Mouse (Mus musculus) gastrocnemius, postnatal 36 days (tissue): ENCODE results near the gene Coro1c. TPM values are rescaled to one million over a fixed set of nuclear protein-coding genes. Genes with fewer than 3 reads are reported as not detected.

Experiments
- DNase-seq, 2 experiments: peaks; one replicate each; pipeline ENCODE4 v3.0.0; 2022
- intact Hi-C: fragments of 180-260 bp; cut with DNase I; formaldehyde crosslinking; loops from one replicate; pipeline ENCODE4 v1.15.1; 2025
- total RNA-seq, 2 experiments: library from RNA; stranded (reverse); gene quantifications; 2 replicates each; pipeline ENCODE4 v1.2.3; 2021

Coro1c gene
- total RNA-seq, 2 experiments from 2014 or later: 10.6 to 14.4 TPM

DNA sequence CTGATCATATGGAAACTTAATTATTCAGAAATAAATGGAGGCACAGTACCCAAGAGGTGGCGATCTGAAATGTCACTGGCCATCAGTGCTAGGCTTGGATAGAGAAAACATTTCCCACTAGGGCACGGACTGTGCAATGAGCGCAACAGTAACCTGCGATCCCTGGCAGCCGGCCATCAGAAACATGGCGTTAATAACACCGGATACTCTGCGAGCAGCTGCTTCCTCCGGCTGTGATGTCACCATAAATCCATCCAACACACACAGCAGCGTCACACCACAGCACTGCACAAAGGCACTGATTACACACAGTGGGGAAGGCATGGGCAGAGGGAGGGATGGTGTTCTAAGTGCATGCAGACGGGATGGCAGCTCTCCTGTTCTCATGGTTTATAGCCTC lies 39.4 kb downstream of the Coro1c start:
- intact Hi-C loops: no loop called here
- DNase-seq: peak; percentile 59

DNA sequence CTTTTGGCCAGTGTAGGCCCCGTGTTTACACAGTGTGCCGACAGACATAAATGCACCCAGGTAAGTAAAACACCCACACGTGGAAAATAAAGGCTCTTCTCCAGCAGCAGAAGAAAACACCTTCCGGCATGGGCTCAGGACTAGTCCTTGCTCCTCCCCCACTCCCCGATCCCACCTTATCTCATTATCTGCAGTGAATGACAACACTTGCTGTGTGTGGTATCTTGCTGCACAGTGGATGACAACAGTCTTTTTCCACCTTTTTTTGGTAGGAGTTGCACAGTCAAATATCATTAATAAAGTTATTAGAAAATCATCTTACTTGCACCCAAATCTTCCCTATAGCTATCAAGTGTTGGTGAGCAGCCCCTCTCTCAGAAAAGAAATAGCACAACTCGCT lies 43.6 kb downstream of the Coro1c start:
- DNase-seq: no peak
- intact Hi-C loops: no loop called here

DNA sequence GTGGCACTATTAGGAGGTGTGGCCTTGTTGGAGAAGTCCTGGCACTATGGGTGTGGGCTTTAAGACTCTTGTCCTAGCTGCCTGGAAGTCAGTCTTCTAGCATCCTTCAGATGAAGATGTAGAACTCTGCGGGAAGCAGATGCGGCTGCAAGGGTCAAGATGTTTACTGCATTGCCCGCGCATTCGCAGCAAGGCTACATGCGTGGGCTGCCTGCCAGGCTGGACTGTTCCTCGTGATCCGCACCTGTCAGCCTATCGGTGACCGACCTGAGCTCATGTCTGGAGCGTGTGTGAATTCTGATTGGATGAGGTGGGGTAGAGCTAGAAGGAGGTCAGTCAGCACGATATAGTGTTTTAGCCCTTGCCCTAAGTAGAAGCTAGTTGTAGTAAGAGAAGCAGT lies 44.6 kb downstream of the Coro1c start:
- no peak for DNase-seq
- intact Hi-C loops: no loop called here

GRCm38 (mm10) chr5:113862418-113862817 lies 46.1 kb downstream of the Coro1c start:
- DNase-seq: no peak
- intact Hi-C loops: no loop called here

DNA sequence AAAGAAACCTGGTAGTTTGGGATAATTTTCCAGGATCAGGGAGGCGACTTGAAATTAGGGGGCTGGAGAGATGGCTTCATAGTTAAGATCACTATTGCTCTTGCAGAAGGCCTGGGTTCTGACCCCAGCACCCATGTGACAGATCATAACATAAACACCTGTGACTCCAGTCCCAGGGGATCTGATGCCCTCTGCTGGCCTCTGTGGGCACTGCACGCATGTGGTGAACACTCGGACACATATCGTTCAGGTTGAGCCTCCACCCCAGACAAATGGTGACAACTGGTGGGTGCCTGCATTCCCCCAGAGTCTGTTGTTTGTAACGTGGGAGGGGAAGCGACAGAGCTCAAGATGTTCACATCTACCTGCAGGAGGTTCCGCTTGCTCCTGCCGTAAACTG lies 47.3 kb downstream of the Coro1c start:
- intact Hi-C loops: no loop called here
- no peak for DNase-seq

DNA sequence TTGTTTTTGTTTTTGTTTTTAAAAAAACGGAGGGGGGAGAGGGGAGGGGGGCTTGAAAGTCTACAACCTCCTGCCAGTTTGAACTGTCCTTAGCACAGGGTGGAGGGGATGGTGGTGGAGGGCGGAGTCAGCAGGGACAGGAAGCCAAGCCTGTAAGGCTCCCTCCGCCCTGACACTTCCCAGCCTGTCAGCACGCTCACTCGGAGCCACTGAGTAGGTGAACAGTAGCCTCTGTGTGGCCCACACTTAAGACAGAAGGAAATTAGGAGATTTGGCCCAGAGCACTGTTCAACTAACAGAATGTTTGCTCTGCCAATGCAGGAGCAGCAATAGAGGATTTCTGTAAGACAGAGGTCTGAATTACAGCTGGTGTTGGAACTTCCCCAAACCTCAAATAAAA lies 49.6 kb downstream of the Coro1c start:
- intact Hi-C loops: loop anchor here (5.0 kb wide), 1 partner anchor 48 kb away; the partner anchor contains the start of gene Coro1c
- DNase-seq: no peak

GRCm38 (mm10) chr5:113858550-113858949 lies 50.0 kb downstream of the Coro1c start:
- DNase-seq: no peak
- intact Hi-C loops: loop anchor here (5.0 kb wide), 1 partner anchor 49 kb away; the partner anchor contains the start of gene Coro1c

- no peak for DNase-seq
- intact Hi-C loops: loop anchor here (5.0 kb wide), 1 partner anchor 50 kb away; the partner anchor contains the start of gene Coro1c
Observed at GRCm38 (mm10) chr5:113857631-113858030, 50.9 kb downstream of the Coro1c start.

DNA sequence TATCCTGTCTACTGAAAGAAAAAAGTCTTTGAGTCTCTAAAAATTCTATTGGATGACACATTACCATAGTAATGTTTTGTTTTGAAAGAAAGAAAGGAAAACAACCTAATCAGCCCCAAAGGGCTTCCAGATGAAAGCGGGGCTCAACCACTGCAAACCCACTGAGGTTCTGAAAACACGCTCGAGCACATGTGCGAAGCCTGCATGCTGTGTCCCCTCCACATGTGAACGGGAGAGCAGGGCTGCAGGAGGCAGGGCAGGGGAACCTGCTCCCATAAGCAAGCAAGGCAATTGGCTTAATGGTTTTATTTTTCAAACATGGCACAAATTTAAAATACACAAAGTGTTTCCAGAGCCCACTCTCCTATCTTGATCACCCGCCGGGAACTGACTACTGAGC lies 51.9 kb downstream of the Coro1c start:
- intact Hi-C loops: loop anchor here (5.0 kb wide), 1 partner anchor 51 kb away; the partner anchor contains the start of gene Coro1c
- DNase-seq: no peak

DNA sequence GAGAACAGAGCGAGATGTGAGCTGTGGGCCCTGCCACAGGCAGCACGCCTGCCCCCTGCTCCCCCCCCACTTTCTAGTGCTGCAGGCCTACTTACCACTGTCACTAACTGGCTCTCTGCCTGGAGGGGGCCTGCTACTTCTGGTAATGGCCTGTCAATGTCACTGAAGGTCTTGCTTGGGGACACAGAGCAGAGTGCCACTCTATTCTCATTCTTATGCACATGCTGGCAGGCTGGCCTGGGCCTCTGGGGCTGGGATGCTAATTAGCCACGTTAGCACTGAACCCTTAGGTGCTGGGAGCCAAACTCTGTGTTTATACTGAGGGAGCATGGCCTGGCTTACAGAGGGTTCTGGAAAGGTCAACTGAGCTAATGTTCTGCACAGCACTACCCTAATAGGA lies 52.9 kb downstream of the Coro1c start:
- DNase-seq: no peak
- intact Hi-C loops: loop anchor here (5.0 kb wide), 1 partner anchor 52 kb away; the partner anchor contains the start of gene Coro1c

DNA sequence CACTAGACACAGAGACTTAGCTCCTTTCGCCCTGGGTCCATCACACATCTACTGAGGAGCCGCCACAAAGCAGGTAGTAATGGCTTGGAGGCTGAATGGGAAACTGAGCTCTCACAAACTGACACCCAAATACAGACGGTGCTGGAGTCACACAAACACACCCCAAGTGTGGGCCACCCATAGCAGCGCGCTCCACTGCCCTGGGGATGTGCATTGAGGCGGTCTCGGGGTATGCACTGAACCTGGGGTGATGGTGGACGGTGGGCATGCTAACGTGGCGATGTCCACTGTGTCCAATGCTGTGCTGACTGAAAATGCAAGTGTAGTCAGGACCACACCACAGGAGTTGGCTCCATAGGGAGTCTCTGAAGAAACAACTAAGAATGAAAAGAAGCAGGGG lies 53.4 kb downstream of the Coro1c start:
- intact Hi-C loops: loop anchor here (5.0 kb wide), 1 partner anchor 52 kb away; the partner anchor contains the start of gene Coro1c

GRCm38 (mm10) chr5:113854494-113854893 lies 54.1 kb downstream of the Coro1c start:
- DNase-seq: peak; percentile 88 to 90
- intact Hi-C loops: loop anchor here (1.0 to 5.0 kb wide), 2 partner anchors 78 to 100 kb away; no protein-coding TSS in a partner anchor

More for the DNA sequence above, 53.4 kb downstream of the Coro1c start:
- DNase-seq: no peak

DNA sequence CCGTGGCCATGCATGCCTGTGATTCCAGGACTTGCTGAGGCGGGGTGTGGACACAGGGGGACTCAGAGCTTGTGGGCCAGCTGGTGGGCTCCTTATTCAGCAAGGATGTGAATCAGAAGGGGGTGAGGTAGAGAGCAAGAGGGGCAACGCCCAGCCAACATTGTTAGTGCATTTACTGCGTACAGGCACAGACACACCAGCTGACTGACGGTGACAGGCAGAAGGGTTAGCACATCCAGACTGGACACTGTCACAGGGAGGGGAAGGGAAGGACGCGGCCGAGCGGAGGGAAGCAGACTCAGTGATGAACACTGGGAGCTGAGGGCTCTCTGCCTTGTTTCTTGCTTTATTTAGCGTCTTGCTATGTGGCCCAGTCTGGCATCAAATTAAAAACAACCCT lies 55.0 kb downstream of the Coro1c start:
- DNase-seq: no peak
- intact Hi-C loops: loop anchor here (5.0 kb wide), 1 partner anchor 79 kb away; no protein-coding TSS in a partner anchor

- DNase-seq: no peak
- intact Hi-C loops: loop anchor here (5.0 kb wide), 1 partner anchor 80 kb away; no protein-coding TSS in a partner anchor
Observed at GRCm38 (mm10) chr5:113852463-113852862, 56.1 kb downstream of the Coro1c start.

DNA sequence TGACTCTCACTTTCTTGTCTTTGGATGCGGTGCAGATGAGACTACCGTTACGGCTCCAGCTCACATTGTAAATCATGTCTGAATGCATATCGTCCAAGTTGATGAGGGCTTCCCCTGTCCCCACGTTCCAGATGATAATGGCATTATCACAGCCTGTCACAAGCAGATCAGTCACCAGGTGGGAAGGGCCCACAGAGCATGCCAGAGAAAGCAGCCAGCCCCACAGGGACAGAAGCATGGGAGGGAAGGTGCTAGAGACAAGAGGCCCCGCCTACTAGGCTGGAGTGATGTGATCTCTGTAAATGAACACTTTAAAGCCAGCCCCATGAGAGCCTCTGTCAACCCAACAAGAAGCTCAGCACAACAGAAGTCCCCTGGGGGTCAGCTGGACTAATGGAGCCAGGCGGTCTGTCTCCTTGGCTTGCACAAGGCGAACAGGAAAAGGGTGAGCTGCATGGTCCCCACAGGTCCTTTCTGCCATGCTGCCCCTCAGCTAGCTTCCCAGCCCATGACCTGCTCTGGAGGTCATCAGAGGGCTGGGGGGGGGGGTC lies 57.8 kb downstream of the Coro1c start:
- intact Hi-C loops: loop anchor here (5.0 kb wide), 1 partner anchor 82 kb away; no protein-coding TSS in a partner anchor
- DNase-seq: no peak

DNA sequence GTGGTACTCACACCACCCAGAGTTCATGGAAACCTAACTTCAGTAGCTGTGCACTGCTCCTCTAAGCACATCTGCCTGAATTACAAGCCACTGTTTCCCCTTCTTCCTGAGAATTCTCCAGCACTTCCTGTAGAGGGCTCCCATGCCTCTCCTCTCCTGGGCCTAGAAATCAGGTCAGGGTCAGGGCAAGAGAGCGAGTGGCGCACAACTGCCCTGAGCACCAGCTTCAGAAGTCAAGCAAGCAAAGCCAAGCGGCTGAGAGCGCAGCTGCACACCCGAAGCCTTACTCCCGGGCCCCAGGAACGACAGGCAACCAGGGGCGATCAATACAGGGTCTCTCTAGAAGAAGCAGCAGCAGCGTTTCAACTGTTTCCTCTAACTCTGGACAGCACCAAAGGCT lies 60.9 kb downstream of the Coro1c start:
- intact Hi-C loops: no loop called here
- DNase-seq: no peak

DNA sequence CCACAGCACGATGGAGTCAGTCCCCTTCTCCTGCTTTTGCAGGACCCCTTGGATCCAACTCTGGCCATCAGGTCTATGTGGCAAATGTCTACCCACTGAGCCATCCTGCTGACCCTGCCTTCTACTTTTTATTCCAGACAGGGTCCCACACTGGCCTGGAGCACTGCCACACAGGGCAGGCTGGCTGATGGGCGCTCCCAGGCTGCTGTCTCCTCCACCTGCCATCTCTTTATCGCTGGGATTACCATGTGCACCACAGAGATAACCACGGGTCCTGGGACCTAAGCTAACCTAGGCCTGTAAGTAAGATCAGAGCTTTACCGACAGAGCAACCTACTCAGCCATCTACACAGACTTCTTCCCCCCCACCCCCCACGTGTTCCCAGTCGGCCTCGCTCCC lies 61.9 kb downstream of the Coro1c start:
- intact Hi-C loops: no loop called here
- DNase-seq: no peak

DNA sequence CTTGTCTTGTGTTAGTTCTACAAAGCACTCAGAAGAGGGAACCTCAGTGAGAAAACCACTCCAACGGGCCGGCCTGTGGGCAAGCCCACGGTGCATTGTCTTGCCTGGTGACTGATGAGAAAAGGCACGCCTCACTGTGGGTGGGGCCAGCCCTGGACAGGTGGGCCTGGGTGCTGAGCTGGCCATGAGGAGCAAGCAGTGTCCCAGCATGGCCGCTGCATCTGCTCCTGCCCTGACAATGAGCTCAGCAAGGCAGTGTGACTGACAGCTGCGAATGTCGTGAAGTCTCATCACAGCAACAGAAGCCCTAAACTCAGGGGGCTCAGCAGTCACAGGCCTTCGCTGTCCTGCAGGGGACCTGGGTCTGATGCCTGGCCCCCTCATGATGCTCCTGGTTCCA lies 62.9 kb downstream of the Coro1c start:
- intact Hi-C loops: no loop called here
- no peak for DNase-seq

DNA sequence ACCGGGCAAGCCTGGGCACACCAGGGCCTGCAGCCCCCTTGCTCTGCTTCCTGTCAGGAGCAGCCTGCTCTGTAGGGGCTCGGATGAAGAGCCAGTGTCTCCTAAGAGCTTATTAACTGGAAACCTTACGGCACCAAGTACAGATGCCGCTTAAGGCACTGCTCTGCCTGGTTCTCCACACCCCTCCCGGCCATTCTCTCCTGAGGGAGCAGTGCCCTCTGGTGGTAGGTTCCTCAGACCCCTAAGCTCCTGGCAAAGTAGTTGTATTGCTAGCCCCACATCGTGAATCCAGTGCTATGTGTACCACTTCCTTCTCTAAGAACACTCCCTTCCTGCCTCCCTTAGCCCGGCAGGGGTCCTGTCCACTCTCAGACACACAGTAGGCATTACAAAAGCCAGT lies 63.8 kb downstream of the Coro1c start:
- intact Hi-C loops: no loop called here
- no peak for DNase-seq

GRCm38 (mm10) chr5:113844106-113844505 lies 64.5 kb downstream of the Coro1c start:
- intact Hi-C loops: no loop called here
- DNase-seq: no peak

DNA sequence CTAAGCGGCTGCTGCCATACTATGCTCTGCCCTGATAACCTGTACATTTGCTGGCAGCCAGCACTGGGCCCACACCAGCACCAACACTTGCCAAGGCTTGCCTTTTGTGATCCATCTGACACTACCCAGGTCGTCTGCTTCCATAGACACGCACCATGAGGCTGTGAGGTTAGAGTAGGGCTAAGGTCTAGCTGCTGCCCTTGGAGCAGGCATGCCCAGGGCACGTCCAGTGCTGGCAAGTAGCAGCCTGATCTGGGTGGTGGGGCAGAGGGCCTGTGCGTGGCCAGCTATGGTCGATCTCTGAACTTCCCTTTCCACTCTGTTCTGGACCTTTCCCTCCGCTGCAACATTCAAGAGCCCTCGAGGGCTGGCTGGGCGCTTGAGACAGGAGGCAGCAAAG lies 65.7 kb downstream of the Coro1c start:
- intact Hi-C loops: no loop called here
- no peak for DNase-seq

- no peak for DNase-seq
- intact Hi-C loops: no loop called here
Observed at GRCm38 (mm10) chr5:113842244-113842643, 66.3 kb downstream of the Coro1c start.
